Mouse (Mus musculus) brain, embryonic 14.5 days (tissue): ENCODE measurements around the gene Slc16a9. TPM values are rescaled to one million over a fixed set of nuclear protein-coding genes. Genes with fewer than 3 reads are reported as not detected.

Experiments used
- DNase-seq: peaks from one replicate; pipeline ENCODE4 v3.0.0-alpha.2; 2011; ENCODE audit warnings: low read depth
- CTCF ChIP-seq: fragments of 200-500 bp; IDR thresholded peaks from 2 replicates; pipeline ENCODE4 v1.5.1; 2012; ENCODE audit warnings: inconsistent platforms, mild to moderate bottlenecking, moderate library complexity, borderline replicate concordance; ENCODE audit not compliant: insufficient read depth, insufficient read length; ENCODE audit errors: extremely low read depth
- POLR2A ChIP-seq: fragments of 200-500 bp; IDR thresholded peaks from 2 replicates; pipeline ENCODE4 v1.6.1; 2012; ENCODE audit warnings: mild to moderate bottlenecking, inconsistent platforms, borderline replicate concordance; ENCODE audit not compliant: poor library complexity, insufficient read depth, insufficient read length, severe bottlenecking; ENCODE audit errors: extremely low read depth
- polyA plus RNA-seq: library from polyadenylated mRNA; depleted of rRNA; stranded (reverse); fragments of >200 nt; gene quantifications from 2 replicates; pipeline ENCODE4 v1.2.3, GENCODE M21; 2012; rRNA removed

Slc16a9 gene
- 1.4 and 2.4 TPM in 2 replicates for polyA plus RNA-seq

GRCm38 (mm10) chr10:70244921-70245558 lies at the start of gene Slc16a9:
Gene Slc16a9 (plus strand): TSS chr10:70245100.
- peak; percentile 84 for DNase-seq
- TF ChIP-seq CTCF (peak; percentile 54), POLR2A (no peak)

GRCm38 (mm10) chr10:70195279-70195678 lies 49.6 kb upstream of the Slc16a9 start:
- DNase-seq = no peak
- TF ChIP-seq CTCF (no peak), POLR2A (no peak)

GRCm38 (mm10) chr10:70195786-70196185 lies 49.1 kb upstream of the Slc16a9 start:
- DNase-seq = peak; percentile 63
- TF ChIP-seq CTCF (peak; percentile 33; the same call in 1 of the 2 replicates), POLR2A (no peak)

GRCm38 (mm10) chr10:70196666-70197065 lies 48.2 kb upstream of the Slc16a9 start:
- TF ChIP-seq POLR2A (no peak), CTCF (no peak)
- no peak for DNase-seq

GRCm38 (mm10) chr10:70197601-70198000 lies 47.3 kb upstream of the Slc16a9 start:
- TF ChIP-seq POLR2A = no peak
- TF ChIP-seq CTCF = no peak
- DNase-seq = no peak

- DNase-seq = no peak
- no peak for TF ChIP-seq CTCF
- no peak for TF ChIP-seq POLR2A
Measured at GRCm38 (mm10) chr10:70198012-70198411, 46.9 kb upstream of the Slc16a9 start.

- DNase-seq = no peak
- TF ChIP-seq CTCF (no peak), POLR2A (no peak)
Measured at GRCm38 (mm10) chr10:70198951-70199463, 45.9 kb upstream of the Slc16a9 start.

- DNase-seq = no peak
- no peak for TF ChIP-seq CTCF
- TF ChIP-seq POLR2A = no peak
Measured at GRCm38 (mm10) chr10:70199466-70200210, 45.3 kb upstream of the Slc16a9 start.

- peak; percentile 67 for DNase-seq
- TF ChIP-seq POLR2A = no peak
- TF ChIP-seq CTCF = no peak
Measured at GRCm38 (mm10) chr10:70200889-70201500, 43.9 kb upstream of the Slc16a9 start.

GRCm38 (mm10) chr10:70204505-70205399 lies 40.1 kb upstream of the Slc16a9 start, which contains the start of gene Mrln:
Gene Mrln (plus strand): TSS chr10:70204664.
- peak; percentile 67 for DNase-seq
- TF ChIP-seq CTCF (no peak), POLR2A (no peak)
